Mouse (Mus musculus): ENCODE measurements at regions not wholly inside any gene's neighbourhood (a gene's known extent, or its start where the extent isn't known, plus 50 kb on each side); places are given as distances from the start of the nearest gene placed in this dataset.

DNA sequence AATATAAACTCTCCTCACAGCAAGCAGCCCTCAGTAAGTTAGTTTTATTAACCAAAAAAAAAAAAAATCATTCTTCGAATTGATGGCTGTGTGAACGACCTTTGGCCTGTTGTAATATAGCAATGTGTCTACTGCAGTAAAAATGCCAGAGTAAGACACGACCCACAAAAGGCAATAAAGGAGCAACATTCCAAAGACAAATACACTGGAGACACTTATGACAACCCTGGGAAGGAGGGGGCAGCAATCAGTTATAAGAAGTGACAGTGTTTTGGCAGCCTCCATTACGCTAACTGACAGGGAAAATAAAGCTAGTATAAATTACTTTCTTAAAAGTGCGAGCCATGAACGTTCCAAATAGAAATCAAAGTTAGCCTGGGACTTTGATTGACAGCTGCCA lies 185.9 kb upstream of the Ap5m1 start:
- in situ Hi-C loops (cut with MboI; ENCODE audit: low pct_ligation_motif_present, low pct_unique_long_range_greater_than_20kb, low sequenced_read_pairs) (no loop called here), dilution Hi-C loops (cut with MboI; ENCODE audit: extremely low pct_ligation_motif_present, extremely low pct_unique_long_range_greater_than_20kb, low sequenced_read_pairs) (no loop called here)
- Histone ChIP-seq H3K27ac (ENCODE audit: insufficient read depth, low read depth) (no peak overlapping the region), H3K9ac (ENCODE audit: insufficient read depth, low read depth) (no peak overlapping the region), H3K4me3 (replicated peaks in 1 of 3; ENCODE audit: low read depth in 2 of 3, low read length in 2 of 3, poor library complexity in 1 of 3) (no peak overlapping the region), H3K4me1 (ENCODE audit: control insufficient read depth in 1 of 2, insufficient read depth in 2 of 2) (no peaks in the 10 kb centered on the region), H3K27me3 (replicated peaks) (no peaks in the 10 kb centered on the region), H3K79me2 (replicated peaks; ENCODE audit: control insufficient read depth, extremely low read depth, insufficient read depth, poor library complexity, severe bottlenecking) (no peaks in the 10 kb centered on the region), H3K4me2 (ENCODE audit: insufficient read depth, low read depth, poor library complexity, severe bottlenecking) (no peak overlapping the region), H3K36me3 (replicated peaks in 1 of 2; ENCODE audit: control insufficient read depth in 1 of 2, insufficient read depth in 1 of 2, low read length in 1 of 2) (no peaks in the 10 kb centered on the region), H3K9me3 (replicated peaks; ENCODE audit: low read length) (no peaks in the 10 kb centered on the region)
- no peak for DNase-seq (ENCODE audit: extremely low read depth)
- no peak for TF ChIP-seq BHLHE40 (IDR thresholded peaks at IDR 0.05; ENCODE audit: low read depth, low read length)
- no peak for TF ChIP-seq NELFE (IDR thresholded peaks at IDR 0.05; ENCODE audit: low read depth, low read length)
- no peak for TF ChIP-seq ZMIZ1 (IDR thresholded peaks at IDR 0.05; ENCODE audit: low read depth, low read length)
- no peak for TF ChIP-seq MAX (IDR thresholded peaks at IDR 0.05; ENCODE audit: low read length)
- TF ChIP-seq GABPA (IDR thresholded peaks at IDR 0.05; ENCODE audit: insufficient replicate concordance, low read depth, low read length): no peak
- no peak for TF ChIP-seq MAZ (IDR thresholded peaks at IDR 0.05; ENCODE audit: low read depth, low read length)
- no peak for TF ChIP-seq USF2 (conservative IDR thresholded peaks at IDR 0.05; ENCODE audit: low read depth, low read length)
- TF ChIP-seq HCFC1 (IDR thresholded peaks at IDR 0.05; ENCODE audit: low read depth, low read length): no peak
- TF ChIP-seq RAD21 (IDR thresholded peaks at IDR 0.05; ENCODE audit: low read depth, low read length): no peak
- TF ChIP-seq JUN (IDR thresholded peaks at IDR 0.05; ENCODE audit: insufficient read depth, low read depth, low read length): no peak
- TF ChIP-seq KAT2A (IDR thresholded peaks at IDR 0.05; ENCODE audit: insufficient replicate concordance, low read length): no peak
- no peak for TF ChIP-seq NRF1 (IDR thresholded peaks at IDR 0.05; ENCODE audit: low read depth, low read length)
- TF ChIP-seq POLR2A (IDR thresholded peaks at IDR 0.05; ENCODE audit: low read depth, low read length): no peak
- TF ChIP-seq CHD1 (IDR thresholded peaks at IDR 0.05; ENCODE audit: low read depth, low read length): no peak

DNA sequence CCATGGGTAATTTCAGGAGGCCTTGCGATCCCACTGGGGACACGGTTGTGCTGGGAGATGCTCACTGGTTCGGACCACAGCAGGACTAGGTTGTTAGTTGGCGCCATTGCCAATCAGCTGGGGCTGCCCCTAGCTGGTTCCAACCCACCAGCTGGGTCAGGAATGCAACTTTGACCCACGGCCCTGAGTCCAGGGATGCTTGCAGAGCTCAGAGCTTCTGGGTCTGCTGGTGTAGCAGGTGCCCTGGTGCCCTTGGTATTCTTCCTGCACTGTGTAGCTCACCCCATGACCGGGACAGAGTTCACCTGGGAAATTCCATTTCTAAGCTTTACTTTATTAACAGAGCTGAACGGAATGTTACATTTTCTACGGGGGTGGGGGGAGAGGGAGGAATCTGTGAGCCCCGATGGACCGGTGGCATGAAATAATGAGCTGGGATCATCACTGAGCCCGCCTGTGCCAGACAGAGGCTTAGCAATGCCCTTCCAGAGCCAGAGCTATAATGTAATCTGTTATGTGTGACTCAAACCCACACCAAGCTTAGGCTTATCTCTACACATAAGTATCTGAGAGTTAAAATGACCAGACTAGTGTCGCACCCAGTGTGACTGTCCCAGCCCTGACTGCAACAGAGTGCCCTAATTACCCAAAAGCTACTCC lies 187.8 kb upstream of the Ap5m1 start:
- DNase-seq (ENCODE audit: extremely low read depth): no peak
- Histone ChIP-seq H3K4me2 (ENCODE audit: insufficient read depth, low read depth, poor library complexity, severe bottlenecking) (no peak overlapping the region), H3K4me3 (replicated peaks in 1 of 3; ENCODE audit: low read depth in 2 of 3, low read length in 2 of 3, poor library complexity in 1 of 3) (no peak overlapping the region), H3K79me2 (replicated peaks; ENCODE audit: control insufficient read depth, extremely low read depth, insufficient read depth, poor library complexity, severe bottlenecking) (no peaks in the 10 kb centered on the region), H3K9me3 (replicated peaks; ENCODE audit: low read length) (no peaks in the 10 kb centered on the region), H3K4me1 (ENCODE audit: control insufficient read depth in 1 of 2, insufficient read depth in 2 of 2) (no peaks in the 10 kb centered on the region), H3K9ac (ENCODE audit: insufficient read depth, low read depth) (no peak overlapping the region), H3K27me3 (replicated peaks) (no peaks in the 10 kb centered on the region), H3K36me3 (replicated peaks in 1 of 2; ENCODE audit: control insufficient read depth in 1 of 2, insufficient read depth in 1 of 2, low read length in 1 of 2) (no peaks in the 10 kb centered on the region), H3K27ac (ENCODE audit: insufficient read depth, low read depth) (no peak overlapping the region)
- dilution Hi-C loops (cut with MboI; ENCODE audit: extremely low pct_ligation_motif_present, extremely low pct_unique_long_range_greater_than_20kb, low sequenced_read_pairs): no loop called here
- in situ Hi-C loops (cut with MboI; ENCODE audit: low pct_ligation_motif_present, low pct_unique_long_range_greater_than_20kb, low sequenced_read_pairs): no loop called here
- TF ChIP-seq MXI1 (IDR thresholded peaks at IDR 0.05; ENCODE audit: low read depth, low read length) (no peak), JUN (IDR thresholded peaks at IDR 0.05; ENCODE audit: insufficient read depth, low read depth, low read length) (no peak), JUND (conservative IDR thresholded peaks at IDR 0.05; ENCODE audit: low read depth, low read length) (no peak), POLR2AphosphoS2 (IDR thresholded peaks at IDR 0.05; ENCODE audit: low read depth, low read length) (no peak), MAFK (IDR thresholded peaks at IDR 0.05; ENCODE audit: insufficient replicate concordance, low read length) (no peak), NRF1 (IDR thresholded peaks at IDR 0.05; ENCODE audit: low read depth, low read length) (no peak), CHD1 (IDR thresholded peaks at IDR 0.05; ENCODE audit: low read depth, low read length) (no peak), SIN3A (IDR thresholded peaks at IDR 0.05; ENCODE audit: low read length) (no peak), RCOR1 (conservative IDR thresholded peaks at IDR 0.05; ENCODE audit: low read depth, low read length) (no peak), BHLHE40 (IDR thresholded peaks at IDR 0.05; ENCODE audit: low read depth, low read length) (no peak), RAD21 (IDR thresholded peaks at IDR 0.05; ENCODE audit: low read depth, low read length) (no peak), E2F4 (IDR thresholded peaks at IDR 0.05; ENCODE audit: insufficient replicate concordance, low read depth, low read length) (no peak), ETS1 (conservative IDR thresholded peaks at IDR 0.05; ENCODE audit: low read depth, low read length) (no peak), CHD2 (IDR thresholded peaks at IDR 0.05; ENCODE audit: low read length) (no peak), TCF12 (IDR thresholded peaks at IDR 0.05; ENCODE audit: low read depth, low read length) (no peak), ZKSCAN1 (IDR thresholded peaks at IDR 0.05; ENCODE audit: borderline replicate concordance, low read depth, low read length) (no peak), ZNF384 (IDR thresholded peaks at IDR 0.05; ENCODE audit: low read depth, low read length) (no peak), MEF2A (IDR thresholded peaks at IDR 0.05; ENCODE audit: borderline replicate concordance, low read depth, low read length) (no peak)
